ENCODE assay signal across 8 mouse cellular contexts in the genomic region with DNA sequence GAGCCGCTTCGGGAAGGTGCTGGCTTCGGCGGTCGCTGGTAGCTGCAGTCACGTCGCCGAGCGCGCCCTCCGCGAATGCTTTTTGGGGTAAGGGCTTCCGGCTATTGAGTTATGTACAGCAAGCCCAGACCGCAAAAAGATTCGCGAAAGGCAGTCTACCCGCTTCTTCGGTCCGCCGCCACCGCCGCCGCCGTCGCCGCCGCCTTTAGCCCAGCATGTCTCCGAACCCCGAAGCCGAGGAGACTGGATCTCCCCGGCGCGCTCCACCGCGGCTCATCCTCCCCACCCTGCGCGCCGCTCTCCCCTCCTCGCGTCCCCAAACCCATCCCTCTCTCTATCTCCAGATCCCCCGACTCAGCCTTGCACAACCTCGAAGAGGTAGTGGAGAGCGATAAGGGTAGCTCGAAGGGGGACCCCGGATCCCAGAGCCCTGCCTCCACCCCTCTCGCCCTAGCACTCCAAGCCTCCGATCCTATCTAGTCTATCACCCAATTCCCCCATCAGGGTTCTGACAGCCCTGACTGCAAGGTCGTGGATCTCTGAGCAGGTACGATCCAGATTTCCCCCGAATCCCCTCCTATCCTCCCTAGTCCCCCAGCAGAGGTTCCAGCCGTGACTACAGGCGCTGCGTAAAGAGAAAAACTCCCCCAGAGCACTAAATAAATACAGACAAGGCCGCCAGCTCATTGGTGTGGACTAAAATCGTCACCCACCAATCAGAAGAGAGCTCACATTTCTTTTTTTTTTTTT.
DNase-seq lines count a peak whose midpoint lies in the region; ATAC-seq and TF ChIP-seq lines count a peak whose summit lies in the region.

No protein-coding gene starts in this region.

- H3K9me3 ChIP-seq in limb, embryonic 10.5 days (replicated peaks), result no peaks in the 10 kb centered on the region

- H3K36me3 ChIP-seq in limb, embryonic 10.5 days, result no peaks in the 10 kb centered on the region

- under 1% methylated on average over 55 of the region's 55 CpGs for WGBS in limb, embryonic 10.5 days

- no peak for ATAC-seq in monocyte, adult 5-6 weeks (replicated peaks; ENCODE audit: insufficient number of reproducible peaks, low FRiP score, low TSS enrichment, poor library complexity, severe bottlenecking)

- H3K4me3 ChIP-seq in left cerebral cortex, adult 2 months, result peak overlapping the region; percentile 77
- H3K4me3 ChIP-seq in limb, embryonic 10.5 days, result peak overlapping the region; percentile 40

- TF ChIP-seq CTCF in left cerebral cortex, adult 2 months (IDR thresholded peaks at IDR 0.05), result no peak

- DNase-seq in left cerebral cortex, adult 2 months (ENCODE audit: extremely low spot score in 1 of 2, low spot score in 2 of 2), result peak; percentile 78 to 86
- DNase-seq in left cerebral cortex, adult 11 months (ENCODE audit: low spot score), result no peak
- peak; percentile 80 for DNase-seq in cerebellum, adult 11-12 months
- peak; percentile 70 to 87 for DNase-seq in frontal cortex, adult 2 months (ENCODE audit: extremely low spot score in 1 of 2, low spot score in 1 of 2)
- DNase-seq in limb, embryonic 10.5 days (ENCODE audit: low spot score), result peak; percentile 54
- DNase-seq in retina, postnatal 1 day, result peak; percentile 60
- no peak for DNase-seq in urinary bladder, adult 18-20 months (ENCODE audit: low spot score in 2 of 2)

- H3K27me3 ChIP-seq in limb, embryonic 10.5 days (ENCODE audit: low read depth, poor library complexity, severe bottlenecking), result peaks cover 100% of the 10 kb centered on the region

- peaks cover 25% of the 10 kb centered on the region for H3K4me1 ChIP-seq in limb, embryonic 10.5 days

- peak overlapping the region; percentile 97 for H3K27ac ChIP-seq in left cerebral cortex, adult 2 months
- H3K27ac ChIP-seq in limb, embryonic 10.5 days, result no peak overlapping the region

- intact Hi-C loops in left cerebral cortex, adult 2 months (cut with DNase I), result loop anchor here (2.0 kb wide), 1 partner anchor 119 kb away; no protein-coding TSS in a partner anchor

Comparison
In these comparisons a context has a peak if more than half of its experiments do, and no peak if none do; other contexts are left out.
1. DNase-seq: peak in left cerebral cortex, adult 2 months (2 of 2), cerebellum, adult 11-12 months (single experiment), frontal cortex, adult 2 months (2 of 2), limb, embryonic 10.5 days (single experiment) and retina, postnatal 1 day (single experiment); none in left cerebral cortex, adult 11 months (single experiment) and urinary bladder, adult 18-20 months (0 of 2).